ENCODE assay signal across 7 mouse cellular contexts in the genomic region with DNA sequence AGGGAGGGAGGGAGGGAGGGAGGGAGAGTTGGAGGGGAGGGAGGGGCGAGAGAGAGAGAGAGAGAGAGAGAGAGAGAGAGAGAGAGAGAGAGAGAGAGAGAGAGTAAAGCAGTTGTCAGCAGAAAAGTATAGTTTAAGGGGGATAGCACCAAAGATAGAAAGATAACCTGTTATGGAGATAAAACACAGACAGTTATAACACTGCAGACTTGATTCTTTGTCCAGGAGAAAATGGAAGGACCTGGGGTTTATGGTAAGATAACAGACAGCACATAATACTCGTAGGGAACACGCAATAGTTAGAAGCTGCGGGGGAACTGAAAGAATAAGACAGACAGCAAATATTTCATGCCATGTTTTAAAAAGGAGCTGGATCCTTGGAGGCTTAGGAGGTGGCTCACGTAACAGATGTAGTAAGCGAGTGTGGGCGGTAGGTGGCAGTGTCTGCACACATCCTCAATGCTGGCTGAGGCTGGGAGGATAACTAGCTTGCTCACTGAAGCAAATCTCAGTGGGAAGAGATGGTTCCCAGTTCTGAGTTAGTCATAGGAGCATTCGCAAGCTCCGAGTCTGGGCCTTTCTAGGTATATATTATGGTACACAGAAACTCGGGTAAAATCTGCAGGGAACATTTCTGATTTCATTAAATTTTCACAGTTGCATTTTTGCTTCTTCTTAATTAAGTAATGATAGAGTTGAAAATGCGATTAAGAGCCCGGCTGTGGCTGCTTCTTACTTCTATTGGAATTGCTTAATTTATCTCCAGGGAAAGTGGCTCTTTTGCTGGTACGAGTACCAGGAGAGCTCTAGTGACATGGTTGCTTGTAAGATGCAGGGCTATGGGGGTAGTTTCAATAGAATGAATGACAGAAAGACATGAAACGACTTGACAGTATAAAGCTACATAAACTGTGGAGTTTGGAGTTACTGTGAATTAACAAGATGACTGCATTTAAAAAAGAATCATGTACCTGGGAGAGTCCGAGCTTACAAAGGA.
DNase-seq lines count a peak whose midpoint lies in the region; ATAC-seq and TF ChIP-seq lines count a peak whose summit lies in the region.

No protein-coding gene starts in this region.

- no peak overlapping the region for H3K27ac ChIP-seq in intestine, postnatal 0 days (ENCODE audit: low read depth, low read length)
- H3K27ac ChIP-seq in midbrain, embryonic 13.5 days, result no peak overlapping the region
- H3K27ac ChIP-seq in small intestine, adult 2 months (ENCODE audit: insufficient read depth, low read depth, low read length), result no peak overlapping the region

- DNase-seq in cerebellum, postnatal 14 days, result peak; percentile 91 to 92
- peak; percentile 91 for DNase-seq in frontal cortex, postnatal 36 days (ENCODE audit: low spot score in 2 of 2)
- DNase-seq in left cerebral cortex, postnatal 25 days (ENCODE audit: low spot score in 2 of 2), result peak; percentile 82 to 94

- ATAC-seq in activated CD4-positive, CD25-positive, alpha-beta regulatory T cell, adult 4 months, result peak; percentile 84
- no peak for ATAC-seq in intestine, postnatal 0 days
- ATAC-seq in midbrain, embryonic 13.5 days, result peak; percentile 91

- H3K36me3 ChIP-seq in intestine, postnatal 0 days (ENCODE audit: control insufficient read depth, insufficient read depth), result no peaks in the 10 kb centered on the region
- no peaks in the 10 kb centered on the region for H3K36me3 ChIP-seq in midbrain, embryonic 13.5 days
- no peaks in the 10 kb centered on the region for H3K36me3 ChIP-seq in small intestine, adult 2 months (ENCODE audit: control insufficient read depth, insufficient read depth, low read length)

- H3K4me3 ChIP-seq in intestine, postnatal 0 days (ENCODE audit: low read depth, low read length), result no peak overlapping the region
- no peak overlapping the region for H3K4me3 ChIP-seq in midbrain, embryonic 13.5 days (replicated peaks)
- no peak overlapping the region for H3K4me3 ChIP-seq in small intestine, adult 2 months (ENCODE audit: low read depth, low read length)

- H3K4me2 ChIP-seq in intestine, postnatal 0 days (replicated peaks; ENCODE audit: low read depth), result no peak overlapping the region
- H3K4me2 ChIP-seq in midbrain, embryonic 13.5 days (replicated peaks), result no peak overlapping the region

- intact Hi-C loops in left cerebral cortex, postnatal 25 days (cut with DNase I), result no loop called here

- H3K9me3 ChIP-seq in intestine, postnatal 0 days (ENCODE audit: control insufficient read depth), result no peaks in the 10 kb centered on the region
- H3K9me3 ChIP-seq in midbrain, embryonic 13.5 days, result no peaks in the 10 kb centered on the region

- TF ChIP-seq CTCF in intestine, postnatal 0 days (IDR thresholded peaks at IDR 0.05; ENCODE audit: low read depth), result peak; percentile 95
- TF ChIP-seq CTCF in small intestine, adult 2 months (IDR thresholded peaks at IDR 0.05; ENCODE audit: extremely low read depth, insufficient read length, insufficient replicate concordance, low read depth, low read length), result peak; percentile 77; the same call in 1 of the 2 replicates

- H3K4me1 ChIP-seq in intestine, postnatal 0 days (replicated peaks; ENCODE audit: control insufficient read depth, insufficient read depth, low read length), result no peaks in the 10 kb centered on the region
- no peaks in the 10 kb centered on the region for H3K4me1 ChIP-seq in midbrain, embryonic 13.5 days (replicated peaks)
- H3K4me1 ChIP-seq in small intestine, adult 2 months (ENCODE audit: control insufficient read depth, insufficient read depth, insufficient read length, low read length), result no peaks in the 10 kb centered on the region

- no peak for TF ChIP-seq POLR2A in small intestine, adult 2 months (IDR thresholded peaks at IDR 0.05; ENCODE audit: low read depth, low read length)

- 37% methylated on average over 15 of the region's 15 CpGs for WGBS in intestine, postnatal 0 days
- 35% methylated on average over 14 of the region's 15 CpGs for WGBS in midbrain, embryonic 13.5 days
- 31% methylated on average over 15 of the region's 15 CpGs for WGBS in small intestine, adult 2 months

- no peak overlapping the region for H3K9ac ChIP-seq in intestine, postnatal 0 days (ENCODE audit: low read depth, low read length)
- H3K9ac ChIP-seq in midbrain, embryonic 13.5 days (replicated peaks), result no peak overlapping the region

- no peaks in the 10 kb centered on the region for H3K27me3 ChIP-seq in intestine, postnatal 0 days (replicated peaks; ENCODE audit: control insufficient read depth, insufficient read depth, low read length)
- no peaks in the 10 kb centered on the region for H3K27me3 ChIP-seq in midbrain, embryonic 13.5 days
- no peaks in the 10 kb centered on the region for H3K27me3 ChIP-seq in small intestine, adult 2 months (ENCODE audit: control insufficient read depth, insufficient read depth, low read length)
